Mouse (Mus musculus) embryonic facial prominence, embryonic 15.5 days (tissue): Measurements from ENCODE around the gene Acsl1. TPM values are rescaled to one million over a fixed set of nuclear protein-coding genes. Genes with fewer than 3 reads are reported as not detected.
A peak's percentile ranks its signal among the peaks of the same experiment; 100 is the strongest.

Source experiments
- ATAC-seq: fragments of 200-750 bp; cut with Nextera tagmentation; 2 replicates; pipeline ENCODE4 v1.8.0; 2017; ENCODE audit warnings: low read depth, moderate TSS enrichment; ENCODE audit not compliant: insufficient number of reproducible peaks, low FRiP score, low TSS enrichment
- H3K27ac ChIP-seq: fragments of 300-500 bp; sonication (generic); replicated peaks from 2 replicates; pipeline ENCODE4 v1.5.1; 2015; ENCODE audit warnings: mild to moderate bottlenecking, inconsistent platforms
- H3K27me3 ChIP-seq: fragments of 300-500 bp; sonication (generic); 2 replicates; pipeline ENCODE4 v1.6.1; 2015; ENCODE audit warnings: inconsistent platforms
- H3K36me3 ChIP-seq: fragments of 300-500 bp; sonication (generic); 2 replicates; pipeline ENCODE4 v1.6.1; 2015; ENCODE audit warnings: mild to moderate bottlenecking, inconsistent platforms
- H3K4me1 ChIP-seq: fragments of 300-500 bp; sonication (generic); 2 replicates; pipeline ENCODE4 v1.6.1; 2015; ENCODE audit warnings: inconsistent platforms
- H3K4me2 ChIP-seq: fragments of 300-500 bp; sonication (generic); replicated peaks from 2 replicates; pipeline ENCODE4 v1.6.1; 2015; ENCODE audit warnings: mild to moderate bottlenecking, inconsistent platforms
- H3K4me3 ChIP-seq: fragments of 300-500 bp; sonication (generic); replicated peaks from 2 replicates; pipeline ENCODE4 v1.5.1; 2015; ENCODE audit warnings: mild to moderate bottlenecking, inconsistent platforms
- H3K9ac ChIP-seq: fragments of 300-500 bp; sonication (generic); 2 replicates; pipeline ENCODE4 v1.6.1; 2015; ENCODE audit warnings: inconsistent platforms
- H3K9me3 ChIP-seq: fragments of 300-500 bp; sonication (generic); replicated peaks from 2 replicates; pipeline ENCODE4 v1.6.1; 2016; ENCODE audit warnings: inconsistent platforms
- WGBS: fragments of 180-500 bp; shearing (Covaris S2); methylation state at CpG from one replicate; pipeline ENCODE4 v1.1.7; 2015; 5-methylcytosine and 5-hydroxymethylcytosine counted together
- polyA plus RNA-seq: library from polyadenylated mRNA; unstranded; fragments of >200 nt; fragmentation: Nextera tagmentation; extraction: Ambion mirVana; gene quantifications from 2 replicates; pipeline ENCODE4 v1.2.1, GENCODE M21; 2015

The Acsl1 gene
- polyA plus RNA-seq, 1 experiment from 2014 or later: 44.2 TPM

DNA sequence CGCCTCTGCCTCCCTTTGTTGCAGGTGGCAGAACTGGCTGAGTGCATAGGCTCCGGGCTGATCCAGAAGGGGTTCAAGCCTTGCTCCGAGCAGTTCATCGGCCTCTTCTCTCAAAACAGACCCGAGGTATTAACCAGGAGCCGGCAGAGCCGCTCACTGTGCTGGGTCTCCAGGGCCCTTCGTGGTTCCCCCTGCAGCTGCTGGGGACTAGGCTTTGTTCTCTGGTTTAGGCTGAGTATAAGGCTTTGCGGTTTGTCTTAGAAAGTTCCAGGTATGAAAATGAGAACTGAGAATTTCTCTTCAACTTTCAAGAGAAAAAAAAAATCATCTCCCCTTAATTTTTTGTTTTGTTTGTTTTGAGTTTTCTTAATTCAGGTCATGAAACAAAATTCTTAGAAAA lies 40.5 kb downstream of the Acsl1 start:
- ATAC-seq: no peak
- Histone ChIP-seq H3K9me3 (no peaks in the 10 kb centered on the region), H3K27me3 (no peaks in the 10 kb centered on the region), H3K9ac (no peak overlapping the region), H3K4me2 (no peak overlapping the region), H3K36me3 (peaks cover under 1% of the 10 kb centered on the region; the same call in 1 of the 2 replicates), H3K4me3 (no peak overlapping the region), H3K4me1 (peaks cover 13% of the 10 kb centered on the region; the same call in 1 of the 2 replicates), H3K27ac (no peak overlapping the region)
- WGBS: 64% methylated on average over 9 of the region's 9 CpGs

DNA sequence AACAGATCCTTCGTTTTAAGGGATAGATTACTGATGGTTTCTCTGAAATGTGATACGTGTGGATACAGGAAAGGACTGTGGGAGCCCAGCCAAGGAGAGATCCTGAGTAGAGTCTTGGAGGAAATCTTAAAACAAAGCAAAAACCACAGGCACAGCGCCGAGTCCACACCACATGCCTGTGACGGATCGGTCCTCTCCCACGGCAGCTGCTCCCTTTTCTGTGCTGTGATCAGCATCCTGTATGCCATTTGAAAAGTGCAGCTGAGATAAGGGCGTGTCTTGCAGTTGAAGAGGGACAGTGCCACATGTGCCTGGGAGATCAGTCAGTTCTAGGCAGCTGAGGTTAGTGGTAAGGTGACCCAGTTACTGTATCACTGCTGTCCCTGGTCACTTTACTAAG lies 41.7 kb downstream of the Acsl1 start:
- H3K9ac ChIP-seq: no peak overlapping the region
- H3K36me3 ChIP-seq: no peaks in the 10 kb centered on the region
- H3K27ac ChIP-seq: 0 out of 2 replicates have a peak overlapping the region, but pooled peaks have one; percentile 7
- no peak overlapping the region for H3K4me3 ChIP-seq
- WGBS: 23% methylated on average over 8 of the region's 8 CpGs
- H3K4me2 ChIP-seq: no peak overlapping the region
- no peaks in the 10 kb centered on the region for H3K27me3 ChIP-seq
- peaks cover 13% of the 10 kb centered on the region; the same call in 1 of the 2 replicates for H3K4me1 ChIP-seq
- no peak; the same call in 1 of the 2 replicates for ATAC-seq
- H3K9me3 ChIP-seq: no peaks in the 10 kb centered on the region

DNA sequence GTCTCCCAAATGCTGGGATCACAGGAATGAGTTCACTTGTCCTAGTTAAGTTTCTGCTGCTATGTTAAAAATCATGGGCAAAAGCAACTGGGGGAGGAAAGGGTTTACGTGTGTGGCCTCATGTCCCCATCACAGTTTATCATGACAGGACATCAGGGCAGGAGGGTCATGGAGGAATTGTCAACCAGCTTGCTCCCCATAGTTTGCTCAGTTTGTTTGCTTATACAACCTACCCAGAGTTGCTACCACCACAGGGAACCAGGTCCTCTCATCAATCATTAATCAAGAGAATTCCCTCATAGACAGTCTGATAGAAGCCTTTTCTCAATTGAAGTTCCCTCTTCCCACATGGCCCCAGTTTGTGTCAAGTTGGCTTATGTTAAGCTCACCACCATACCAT lies 43.2 kb downstream of the Acsl1 start:
- Histone ChIP-seq H3K27ac (no peak overlapping the region), H3K36me3 (no peaks in the 10 kb centered on the region), H3K27me3 (no peaks in the 10 kb centered on the region), H3K4me2 (no peak overlapping the region), H3K4me3 (no peak overlapping the region), H3K9ac (no peak overlapping the region), H3K9me3 (no peaks in the 10 kb centered on the region), H3K4me1 (peaks cover 10% of the 10 kb centered on the region; the same call in 1 of the 2 replicates)
- ATAC-seq: no peak
- WGBS: 94% methylated on average over 1 of the region's 1 CpGs

DNA sequence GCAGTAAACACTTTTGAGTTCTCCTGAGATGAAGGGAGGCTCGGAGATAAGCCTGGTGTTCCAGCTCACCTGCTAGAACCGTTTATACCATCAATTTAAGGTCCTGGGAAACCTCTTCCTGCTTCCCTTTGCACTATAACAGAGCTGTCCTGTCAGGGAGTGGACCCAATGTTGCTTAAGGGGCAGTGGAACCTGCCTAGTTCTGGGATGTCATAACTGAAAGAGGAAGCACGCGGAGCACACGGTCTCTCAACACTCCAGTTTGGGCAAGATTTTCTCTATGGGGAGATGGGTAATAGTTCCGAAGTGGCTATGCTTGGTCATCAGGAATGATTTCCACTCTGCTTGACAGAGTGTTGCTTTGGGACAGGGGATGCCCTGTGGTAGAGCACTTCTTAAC lies 49.8 kb downstream of the Acsl1 start:
- Histone ChIP-seq H3K4me2 (no peak overlapping the region), H3K9ac (no peak overlapping the region), H3K4me3 (no peak overlapping the region), H3K4me1 (no peaks in the 10 kb centered on the region), H3K9me3 (no peaks in the 10 kb centered on the region), H3K27me3 (no peaks in the 10 kb centered on the region), H3K36me3 (peaks cover 3% of the 10 kb centered on the region; the same call in 1 of the 2 replicates), H3K27ac (no peak overlapping the region)
- 87% methylated on average over 6 of the region's 6 CpGs for WGBS
- no peak for ATAC-seq

DNA sequence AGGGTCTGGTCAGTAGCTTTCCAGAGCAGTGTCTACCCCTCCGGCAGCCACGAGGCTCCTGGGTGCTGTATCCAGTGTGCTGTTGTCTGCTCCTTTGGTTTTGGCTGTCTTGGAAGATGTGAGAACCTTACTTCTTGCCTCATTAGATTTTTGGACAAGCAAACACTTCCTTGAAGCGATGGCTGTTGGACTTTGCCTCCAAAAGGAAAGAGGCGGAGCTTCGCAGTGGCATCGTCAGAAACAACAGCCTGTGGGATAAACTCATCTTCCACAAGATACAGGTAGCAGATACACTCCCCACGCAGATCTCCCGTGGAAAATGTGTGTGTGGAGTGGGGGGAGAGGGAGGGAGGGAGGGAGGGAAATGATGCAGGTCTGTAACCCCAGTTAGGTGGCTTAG lies 55.3 kb downstream of the Acsl1 start:
- no peak overlapping the region for H3K27ac ChIP-seq
- H3K9me3 ChIP-seq: no peaks in the 10 kb centered on the region
- no peak for ATAC-seq
- H3K36me3 ChIP-seq: peaks cover 7% of the 10 kb centered on the region; the same call in 1 of the 2 replicates
- H3K4me2 ChIP-seq: no peak overlapping the region
- no peaks in the 10 kb centered on the region for H3K27me3 ChIP-seq
- no peak overlapping the region for H3K9ac ChIP-seq
- 88% methylated on average over 8 of the region's 8 CpGs for WGBS
- H3K4me1 ChIP-seq: no peaks in the 10 kb centered on the region
- H3K4me3 ChIP-seq: no peak overlapping the region

DNA sequence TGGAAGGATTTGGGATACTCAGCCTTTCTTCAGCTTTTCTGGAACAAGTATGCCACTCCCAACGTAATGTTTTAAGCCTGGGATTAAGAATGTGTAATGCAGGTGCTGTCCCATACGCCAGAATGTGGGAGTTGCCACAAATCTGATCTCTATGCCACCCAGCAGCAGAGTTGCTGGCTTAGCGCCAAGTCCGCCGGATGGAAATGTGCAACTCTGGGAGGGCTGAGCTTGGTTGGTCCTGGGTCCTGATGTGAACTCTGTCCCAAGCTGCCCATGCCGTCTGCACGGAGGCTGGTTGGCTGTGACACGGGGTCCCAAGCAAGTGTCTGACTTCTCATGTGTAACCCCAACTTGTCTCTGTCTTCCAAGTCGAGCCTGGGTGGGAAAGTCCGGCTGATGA lies 56.0 kb downstream of the Acsl1 start:
- Histone ChIP-seq H3K27ac (no peak overlapping the region), H3K36me3 (peaks cover 7% of the 10 kb centered on the region), H3K4me1 (no peaks in the 10 kb centered on the region), H3K27me3 (no peaks in the 10 kb centered on the region), H3K4me3 (no peak overlapping the region), H3K4me2 (no peak overlapping the region), H3K9ac (no peak overlapping the region), H3K9me3 (no peaks in the 10 kb centered on the region)
- ATAC-seq: no peak
- WGBS: 56% methylated on average over 10 of the region's 10 CpGs

DNA sequence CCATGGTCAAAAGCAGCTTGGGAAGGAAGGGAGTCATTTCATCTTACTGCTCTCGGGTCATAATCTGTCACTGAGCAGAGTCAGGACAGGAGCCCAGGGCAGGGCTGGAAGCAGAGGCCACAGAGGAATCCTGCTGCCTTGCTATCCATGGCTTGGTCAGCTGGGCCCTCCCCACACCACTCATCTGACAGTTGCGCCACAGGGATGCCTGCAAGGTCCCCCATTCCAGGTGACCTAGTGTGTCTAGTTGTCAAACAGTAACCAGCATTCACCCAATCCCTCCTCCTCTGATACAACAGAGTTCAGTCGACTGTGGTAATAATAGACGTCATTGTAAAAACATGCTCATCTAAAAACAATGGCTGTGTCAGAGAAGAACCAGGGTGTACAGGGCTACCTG lies 58.7 kb downstream of the Acsl1 start:
- WGBS: 79% methylated on average over 4 of the region's 4 CpGs
- Histone ChIP-seq H3K4me3 (no peak overlapping the region), H3K4me2 (no peak overlapping the region), H3K27me3 (no peaks in the 10 kb centered on the region), H3K4me1 (no peaks in the 10 kb centered on the region), H3K9me3 (no peaks in the 10 kb centered on the region), H3K36me3 (peaks cover 9% of the 10 kb centered on the region), H3K9ac (no peak overlapping the region), H3K27ac (no peak overlapping the region)
- ATAC-seq: no peak

DNA sequence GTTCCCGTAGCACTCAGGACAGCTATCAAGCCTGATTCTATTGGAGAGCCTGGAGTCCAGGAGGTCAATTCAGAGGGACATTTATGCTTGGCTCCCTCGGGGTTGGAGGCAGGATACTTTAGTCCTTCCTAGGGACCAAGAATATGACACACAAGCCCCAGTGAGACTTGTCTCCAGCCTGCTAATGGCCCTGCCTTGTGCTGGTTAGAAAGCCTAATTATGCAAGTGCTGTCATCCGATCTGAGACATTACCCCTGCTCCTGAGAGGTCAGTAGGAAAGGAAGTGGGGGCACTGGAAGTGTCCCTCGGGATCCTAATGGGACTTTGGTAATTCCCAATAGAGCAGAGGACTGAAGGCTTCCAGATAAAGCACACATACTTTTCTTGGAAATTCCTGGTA lies 59.7 kb downstream of the Acsl1 start:
- Histone ChIP-seq H3K4me3 (no peak overlapping the region), H3K4me2 (no peak overlapping the region), H3K27me3 (no peaks in the 10 kb centered on the region), H3K27ac (no peak overlapping the region), H3K4me1 (no peaks in the 10 kb centered on the region), H3K9ac (no peak overlapping the region), H3K9me3 (no peaks in the 10 kb centered on the region), H3K36me3 (peaks cover 9% of the 10 kb centered on the region)
- 31% methylated on average over 4 of the region's 4 CpGs for whole genome bisulfite sequencing
- ATAC-seq: no peak

DNA sequence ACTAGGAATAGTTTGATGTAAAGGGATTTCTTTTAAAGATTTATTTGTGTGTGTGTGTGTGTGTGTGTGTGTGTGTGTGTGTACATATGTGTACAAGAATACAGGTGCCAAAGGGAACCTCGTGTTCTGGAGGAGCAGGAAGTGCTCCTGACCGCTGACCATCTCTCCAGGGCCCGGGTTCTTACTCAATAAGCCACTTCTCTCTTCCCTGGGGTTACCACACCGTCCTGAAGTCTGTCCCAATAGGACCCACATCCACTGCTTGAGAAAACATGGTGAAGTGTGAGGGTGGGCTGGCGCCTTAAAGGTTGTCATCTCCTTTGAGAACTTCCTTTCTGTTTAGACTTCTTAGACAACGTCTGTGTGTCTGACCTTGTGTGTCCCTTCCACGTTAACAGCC lies 63.1 kb downstream of the Acsl1 start:
- H3K27ac ChIP-seq: no peak overlapping the region
- H3K4me2 ChIP-seq: no peak overlapping the region
- peaks cover 9% of the 10 kb centered on the region for H3K36me3 ChIP-seq
- WGBS: 87% methylated on average over 7 of the region's 7 CpGs
- no peak for ATAC-seq
- no peak overlapping the region for H3K9ac ChIP-seq
- no peaks in the 10 kb centered on the region for H3K27me3 ChIP-seq
- H3K4me1 ChIP-seq: 0 out of 2 replicates have a peak, but pooled peaks cover under 1% of the 10 kb centered on the region
- H3K9me3 ChIP-seq: no peaks in the 10 kb centered on the region
- no peak overlapping the region for H3K4me3 ChIP-seq

DNA sequence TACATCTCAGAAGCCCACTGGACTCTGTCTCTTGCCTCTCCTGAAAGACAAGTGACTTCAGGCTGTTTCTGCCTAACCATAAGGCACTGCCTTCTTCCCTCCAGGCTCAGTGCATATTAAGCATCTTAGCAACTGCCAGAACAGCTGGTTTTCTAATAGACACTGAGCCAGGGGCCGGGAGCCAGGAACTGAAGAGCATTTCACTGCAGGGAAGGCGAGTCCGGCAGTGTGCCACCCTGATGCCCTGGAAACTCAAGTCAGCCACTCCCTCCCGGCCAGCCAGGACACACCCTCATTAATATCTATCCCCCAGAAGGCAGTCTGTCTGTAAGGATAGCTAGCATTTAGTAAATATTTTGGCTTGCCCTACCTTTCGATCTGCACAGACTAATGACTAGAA lies 68.9 kb downstream of the Acsl1 start:
- peaks cover 4% of the 10 kb centered on the region; the same call in 1 of the 2 replicates for H3K36me3 ChIP-seq
- no peak overlapping the region for H3K4me3 ChIP-seq
- WGBS: 28% methylated on average over 5 of the region's 5 CpGs
- no peak overlapping the region for H3K4me2 ChIP-seq
- peak overlapping the region; percentile 59; the same call in 1 of the 2 replicates for H3K27ac ChIP-seq
- H3K27me3 ChIP-seq: no peaks in the 10 kb centered on the region
- ATAC-seq: peak; percentile 71
- H3K4me1 ChIP-seq: peaks cover 29% of the 10 kb centered on the region
- H3K9me3 ChIP-seq: no peaks in the 10 kb centered on the region
- H3K9ac ChIP-seq: no peak overlapping the region

DNA sequence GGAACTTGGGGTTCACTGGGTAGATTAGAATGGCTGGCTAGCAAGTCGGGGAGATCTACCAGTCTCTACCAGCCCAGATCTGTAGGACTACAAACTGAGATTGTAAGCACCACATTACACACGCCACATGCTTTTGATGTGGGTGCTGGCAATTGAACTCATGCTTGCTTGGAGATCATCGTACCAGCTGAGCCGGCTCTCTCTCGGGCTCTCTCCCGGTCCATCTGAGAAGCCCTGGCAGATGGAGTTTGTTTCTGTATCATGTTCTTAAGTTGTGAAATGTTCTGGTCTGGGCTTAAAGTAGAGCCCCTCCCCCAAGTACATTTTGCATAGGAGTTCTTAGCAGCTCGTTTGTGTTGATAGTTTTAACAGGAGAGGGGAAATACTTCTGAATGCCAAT lies 72.4 kb downstream of the Acsl1 start:
- peak; percentile 6; the same call in 1 of the 2 replicates for ATAC-seq
- no peaks in the 10 kb centered on the region for H3K9me3 ChIP-seq
- H3K9ac ChIP-seq: no peak overlapping the region
- no peak overlapping the region; the same call in 1 of the 2 replicates for H3K4me2 ChIP-seq
- H3K4me1 ChIP-seq: peaks cover 33% of the 10 kb centered on the region
- 31% methylated on average over 7 of the region's 7 CpGs for WGBS
- no peaks in the 10 kb centered on the region for H3K36me3 ChIP-seq
- 0 out of 2 replicates have a peak overlapping the region, but pooled peaks have one; percentile 22 for H3K27ac ChIP-seq
- H3K4me3 ChIP-seq: no peak overlapping the region
- no peaks in the 10 kb centered on the region for H3K27me3 ChIP-seq

DNA sequence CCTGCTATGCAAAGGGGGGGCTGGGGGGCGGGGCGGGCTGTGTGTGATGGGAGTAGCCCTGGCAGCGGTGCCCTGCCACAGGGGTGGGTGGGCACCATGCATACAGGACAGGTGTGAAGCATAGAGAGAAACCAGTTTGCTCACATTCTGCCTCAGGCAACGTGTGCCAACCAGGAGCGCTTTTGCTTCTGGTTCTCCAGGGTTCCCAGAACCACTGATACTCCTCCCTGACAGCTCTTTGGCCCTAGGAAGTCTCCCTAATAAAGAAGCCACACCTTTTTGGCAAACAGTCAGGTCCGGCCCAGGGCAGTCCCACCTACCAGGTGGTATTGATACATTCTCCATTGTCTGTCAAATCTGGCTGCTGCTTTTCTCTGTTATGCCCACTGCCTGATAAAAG lies 72.8 kb downstream of the Acsl1 start:
- Histone ChIP-seq H3K27me3 (no peaks in the 10 kb centered on the region), H3K4me1 (peaks cover 33% of the 10 kb centered on the region), H3K4me3 (no peak overlapping the region), H3K27ac (no peak overlapping the region), H3K9ac (no peak overlapping the region), H3K4me2 (no peak overlapping the region; the same call in 1 of the 2 replicates), H3K9me3 (no peaks in the 10 kb centered on the region), H3K36me3 (no peaks in the 10 kb centered on the region)
- peak; percentile 61; the same call in 1 of the 2 replicates for ATAC-seq
- 62% methylated on average over 6 of the region's 6 CpGs for WGBS
